Mouse (Mus musculus) left cerebral cortex, postnatal 10 days (tissue): ENCODE data around the gene Pdss2. TPM values are rescaled to one million over a fixed set of nuclear protein-coding genes. Genes with fewer than 3 reads are reported as not detected.

Experiments used
- DNase-seq, 2 experiments: peaks; one replicate each; pipeline ENCODE4 v3.0.0; 2021 to 2022; ENCODE audit warnings: low spot score in 2 of 2, mixed read lengths in 1 of 2; ENCODE audit errors: extremely low spot score in 1 of 2
- intact Hi-C: fragments of 180-260 bp; cut with DNase I; formaldehyde crosslinking; loops from one replicate; pipeline ENCODE4 v1.15.1; 2025
- total RNA-seq, 2 experiments: library from RNA; stranded (reverse); gene quantifications; 2 replicates each; pipeline ENCODE4 v1.2.3; 2021

The Pdss2 gene
- total RNA-seq, 2 experiments from 2014 or later = 20.2 to 20.4 TPM

DNA sequence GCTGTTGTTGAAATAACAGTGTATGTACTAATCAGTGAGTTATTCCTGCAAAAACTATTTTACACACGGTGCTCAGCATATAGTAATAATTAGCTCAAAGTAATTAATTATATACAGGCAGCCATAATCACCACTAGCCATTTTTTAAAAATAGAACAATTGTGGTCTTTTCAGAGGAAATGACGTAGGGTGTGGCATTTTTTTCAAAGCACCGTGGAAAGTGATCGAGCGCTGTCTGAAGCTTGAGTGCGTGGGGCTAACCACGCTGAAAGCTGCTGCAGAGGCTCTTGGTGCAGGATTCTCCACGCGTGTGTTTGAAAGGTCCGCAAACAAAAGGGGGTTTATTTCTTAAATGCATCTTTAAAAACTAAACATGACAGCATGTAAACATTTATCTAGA is 118.5 kb downstream of the Pdss2 start:
- DNase-seq = no peak
- intact Hi-C loops = no loop called here

DNA sequence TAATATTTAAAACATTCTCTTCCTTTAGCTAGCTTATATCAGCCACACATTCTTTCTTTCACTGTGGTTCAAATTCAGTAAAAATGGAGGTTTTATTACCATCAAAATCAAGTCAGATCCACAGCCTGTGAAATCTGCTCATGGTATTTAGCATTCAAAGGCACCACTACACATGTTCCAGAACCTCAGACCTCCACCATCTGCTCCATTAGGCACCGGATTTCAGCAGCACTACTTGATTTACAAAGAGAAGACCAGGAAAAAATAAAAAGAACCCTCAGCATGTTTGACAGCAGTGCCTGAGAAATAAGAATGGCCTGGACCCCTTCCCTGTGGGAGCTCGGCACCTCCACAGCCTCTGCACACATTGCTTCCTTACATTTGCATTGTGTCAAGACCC is 128.4 kb downstream of the Pdss2 start:
- intact Hi-C loops = no loop called here
- DNase-seq = no peak

DNA sequence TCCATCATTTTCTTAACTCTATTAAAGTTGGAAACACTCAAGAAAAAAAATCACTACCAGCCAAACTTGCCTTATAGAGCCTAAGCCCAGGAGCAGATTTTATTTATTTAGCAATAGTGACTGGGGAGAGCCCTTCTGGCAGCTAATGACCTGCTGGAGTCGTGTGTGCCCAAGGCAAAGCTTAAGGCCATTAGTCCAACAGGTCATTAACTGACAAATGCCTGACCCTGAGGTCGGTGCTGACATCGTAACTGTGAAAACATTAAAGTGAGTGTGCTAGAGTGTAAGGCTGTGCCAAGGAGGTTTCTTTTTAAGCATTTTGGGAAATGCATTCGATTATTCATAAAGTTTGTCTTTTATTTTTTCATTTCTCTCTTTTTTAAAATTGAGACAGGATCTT is 136.6 kb downstream of the Pdss2 start:
- DNase-seq = no peak
- intact Hi-C loops = no loop called here

DNA sequence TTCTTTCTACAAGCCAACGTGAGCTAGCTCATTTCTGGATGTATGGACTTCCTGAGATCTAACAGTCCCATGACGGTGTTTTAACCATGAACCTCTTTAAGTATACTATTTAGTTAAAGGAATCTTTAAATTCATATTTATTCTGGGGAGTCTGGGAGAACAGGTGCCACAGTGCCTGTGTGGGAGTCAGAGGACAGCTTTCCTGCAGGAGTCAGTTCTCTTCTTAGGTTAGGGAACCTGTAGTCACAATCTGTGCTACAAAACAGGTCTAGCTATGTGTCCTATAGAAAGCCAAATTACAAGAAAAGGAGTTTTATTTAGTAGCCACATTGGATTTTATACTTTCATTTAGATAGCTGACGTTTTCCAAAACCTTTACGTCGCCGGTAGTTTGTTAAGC is 141.7 kb downstream of the Pdss2 start:
- intact Hi-C loops = no loop called here
- no peak for DNase-seq

DNA sequence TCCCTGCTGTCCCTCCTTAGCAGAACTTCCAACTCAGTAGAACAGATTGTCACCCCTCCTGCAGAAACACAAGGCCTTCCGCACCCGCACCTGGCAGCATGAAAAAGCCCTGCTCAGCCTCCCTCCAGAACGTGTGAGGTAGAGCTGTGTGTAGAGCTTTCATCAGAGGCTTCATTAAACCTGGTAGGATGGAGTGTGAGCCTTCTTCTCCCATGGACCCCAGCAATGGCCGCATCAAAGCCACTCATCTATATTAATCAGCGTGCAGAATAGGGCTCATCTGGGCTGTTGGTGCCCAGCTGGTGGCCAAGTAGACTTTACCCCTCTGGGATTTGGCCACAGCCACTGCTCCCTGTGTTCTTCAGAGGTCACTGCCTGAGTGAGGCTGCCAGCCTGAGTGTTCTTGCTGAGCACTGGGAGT is 142.2 kb downstream of the Pdss2 start:
- no peak for DNase-seq
- intact Hi-C loops = no loop called here

DNA sequence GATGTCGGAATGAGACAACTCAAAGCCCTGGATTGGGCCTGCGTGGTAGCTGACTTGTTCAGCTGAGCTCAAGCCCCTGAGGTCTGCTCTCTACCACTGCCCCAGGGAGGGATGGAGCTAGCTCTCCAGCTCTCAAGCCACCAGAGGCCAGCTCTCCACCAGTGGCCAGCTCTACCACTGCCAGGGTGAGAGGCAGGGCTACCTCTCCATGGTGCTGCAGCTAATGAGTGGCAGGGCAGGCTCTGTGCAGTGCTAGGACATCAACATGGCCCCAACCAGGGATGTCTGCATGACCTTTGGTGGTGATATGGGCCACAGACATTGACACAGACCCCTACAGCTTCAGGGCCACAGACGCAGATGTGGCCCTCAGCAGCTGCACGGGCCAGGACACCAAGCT is 144.6 kb downstream of the Pdss2 start:
- intact Hi-C loops = no loop called here
- no peak for DNase-seq

DNA sequence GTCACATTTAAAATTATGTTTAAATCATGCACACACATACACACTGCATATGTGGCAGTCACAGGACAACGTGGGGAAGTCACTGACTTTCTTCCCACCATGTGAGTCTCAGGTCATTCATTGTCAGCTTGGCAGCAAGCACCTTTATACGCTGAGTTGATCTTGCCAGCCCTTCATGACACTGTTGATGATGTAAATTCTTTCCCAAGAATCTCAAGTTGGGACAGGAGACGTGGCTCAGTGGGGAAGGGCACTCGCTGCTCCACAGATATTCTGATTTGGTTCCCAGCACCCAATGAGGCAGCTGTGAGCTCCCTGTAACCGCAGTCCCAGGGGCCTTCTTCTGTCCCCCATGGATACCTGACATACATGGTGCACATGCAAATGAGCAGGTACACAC is 147.3 kb downstream of the Pdss2 start:
- DNase-seq = no peak

DNA sequence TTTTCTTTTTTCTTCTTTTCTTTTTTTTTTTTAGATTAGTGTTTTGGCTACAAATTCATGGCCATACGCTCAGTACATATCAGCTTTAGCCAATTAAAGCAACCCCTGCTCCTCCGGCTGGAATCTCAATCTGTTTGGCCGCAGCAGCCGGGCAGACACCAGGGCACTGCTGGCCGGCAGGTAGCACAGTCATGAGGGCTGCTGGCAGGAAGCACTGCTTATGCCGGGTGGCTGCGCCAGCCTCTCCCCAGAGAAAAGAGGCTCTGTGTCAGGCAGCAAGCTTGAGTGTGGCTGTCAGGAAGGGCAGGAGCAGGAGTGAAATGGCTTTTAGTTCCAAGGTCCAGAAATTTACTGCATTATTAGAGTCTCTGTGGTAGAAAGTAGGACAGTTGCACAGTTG is 151.0 kb downstream of the Pdss2 start:
- intact Hi-C loops = no loop called here
- peak in 1 of 2 experiments; percentile 15 for DNase-seq

More for the DNA sequence above, 147.3 kb downstream of the Pdss2 start:
- intact Hi-C loops = no loop called here

DNA sequence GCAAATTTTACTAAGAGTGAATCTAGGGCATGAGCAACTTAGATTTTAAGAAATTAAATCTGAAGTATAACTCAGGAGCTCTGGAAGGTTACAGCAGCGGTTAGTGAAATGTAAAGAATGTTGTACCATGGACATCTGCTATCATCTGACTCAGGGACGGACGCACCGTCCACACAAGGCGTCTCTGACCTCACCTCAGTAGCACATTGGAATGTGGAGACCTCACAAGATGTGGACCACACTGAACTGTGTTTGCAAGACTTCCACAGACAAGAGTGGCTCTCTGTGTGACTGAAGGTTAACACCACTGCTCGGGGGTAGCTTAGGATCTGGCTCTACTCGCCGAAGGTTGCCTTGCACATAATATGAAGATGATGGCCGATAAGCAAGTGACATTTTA is 151.7 kb downstream of the Pdss2 start:
- no peak for DNase-seq
- intact Hi-C loops = no loop called here

DNA sequence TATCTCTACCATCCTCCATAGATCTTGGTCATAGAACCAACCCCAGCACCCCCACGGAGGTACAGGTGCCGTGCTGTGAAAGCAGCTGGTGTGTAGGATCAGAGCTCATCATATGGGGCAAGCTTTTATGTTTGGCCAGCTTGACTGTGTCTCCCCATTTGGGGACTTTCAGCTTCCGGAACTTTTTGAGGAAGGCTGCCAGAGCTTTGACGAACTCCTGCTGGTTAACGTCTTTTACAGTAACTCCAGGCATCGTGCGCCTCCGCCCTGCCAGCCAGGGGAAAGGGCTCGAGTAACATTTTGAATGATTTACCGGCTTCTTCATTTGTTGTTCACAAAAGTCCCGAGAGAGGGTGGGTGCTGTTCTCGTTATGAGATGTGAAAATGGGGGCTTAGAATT is 152.4 kb downstream of the Pdss2 start:
- DNase-seq = no peak
- intact Hi-C loops = no loop called here

DNA sequence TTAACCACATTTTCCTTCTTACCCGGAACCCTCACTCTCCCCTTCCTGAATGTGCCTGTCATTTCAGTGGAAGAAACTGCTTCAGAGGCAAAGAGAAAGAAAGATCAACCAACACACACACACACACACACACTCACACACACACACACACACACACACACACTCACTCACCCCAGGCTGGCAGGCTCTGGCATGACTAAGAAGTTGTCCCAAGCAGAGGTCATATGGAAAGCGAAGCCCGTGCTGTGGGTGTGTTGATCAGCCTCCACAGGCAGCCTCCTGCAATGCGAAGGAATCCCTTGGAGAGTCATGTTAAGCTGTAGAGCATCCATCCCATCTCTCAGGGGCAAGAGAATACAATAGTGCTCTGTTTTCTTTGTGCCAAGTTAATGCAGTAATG is 154.0 kb downstream of the Pdss2 start:
- no peak for DNase-seq
- intact Hi-C loops = no loop called here

DNA sequence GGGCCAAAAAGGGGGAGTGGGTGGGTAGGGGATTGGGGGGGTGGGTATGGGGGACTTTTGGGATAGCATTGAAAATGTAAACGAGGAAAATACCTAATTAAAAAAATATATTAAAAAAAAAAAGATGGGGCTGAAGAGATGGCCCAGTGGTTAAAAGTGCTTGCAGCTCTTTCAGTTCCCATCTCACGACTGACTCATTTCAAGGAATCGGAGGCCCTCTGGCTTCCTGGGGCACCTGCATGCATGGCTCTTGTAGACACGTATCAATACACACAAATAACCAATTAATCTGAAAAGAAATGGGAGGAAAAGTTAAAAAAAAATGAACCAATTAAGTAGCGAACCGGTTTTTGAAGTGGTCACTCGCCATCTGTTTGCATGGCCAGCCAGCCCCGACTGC is 155.5 kb downstream of the Pdss2 start:
- no peak for DNase-seq
- intact Hi-C loops = no loop called here

DNA sequence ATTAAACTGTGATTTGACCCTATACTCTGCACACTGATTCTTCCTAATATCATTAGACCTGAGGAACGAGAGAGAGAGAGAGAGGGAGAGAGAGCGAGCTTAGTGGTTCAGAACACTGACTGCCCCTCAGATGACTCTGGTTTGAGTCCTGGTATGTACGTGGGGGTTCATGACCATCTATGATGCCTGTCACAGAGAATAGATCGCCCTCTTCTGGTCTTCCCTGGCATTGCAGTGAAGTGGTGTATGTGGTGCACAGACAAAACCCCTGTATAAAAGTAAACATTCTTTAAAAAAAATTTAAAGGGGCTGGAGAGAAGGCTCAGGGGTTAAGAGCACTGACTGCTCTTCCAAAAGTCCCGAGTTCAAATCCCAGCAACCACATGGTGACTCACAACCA is 157.0 kb downstream of the Pdss2 start:
- no peak for DNase-seq
- intact Hi-C loops = no loop called here

DNA sequence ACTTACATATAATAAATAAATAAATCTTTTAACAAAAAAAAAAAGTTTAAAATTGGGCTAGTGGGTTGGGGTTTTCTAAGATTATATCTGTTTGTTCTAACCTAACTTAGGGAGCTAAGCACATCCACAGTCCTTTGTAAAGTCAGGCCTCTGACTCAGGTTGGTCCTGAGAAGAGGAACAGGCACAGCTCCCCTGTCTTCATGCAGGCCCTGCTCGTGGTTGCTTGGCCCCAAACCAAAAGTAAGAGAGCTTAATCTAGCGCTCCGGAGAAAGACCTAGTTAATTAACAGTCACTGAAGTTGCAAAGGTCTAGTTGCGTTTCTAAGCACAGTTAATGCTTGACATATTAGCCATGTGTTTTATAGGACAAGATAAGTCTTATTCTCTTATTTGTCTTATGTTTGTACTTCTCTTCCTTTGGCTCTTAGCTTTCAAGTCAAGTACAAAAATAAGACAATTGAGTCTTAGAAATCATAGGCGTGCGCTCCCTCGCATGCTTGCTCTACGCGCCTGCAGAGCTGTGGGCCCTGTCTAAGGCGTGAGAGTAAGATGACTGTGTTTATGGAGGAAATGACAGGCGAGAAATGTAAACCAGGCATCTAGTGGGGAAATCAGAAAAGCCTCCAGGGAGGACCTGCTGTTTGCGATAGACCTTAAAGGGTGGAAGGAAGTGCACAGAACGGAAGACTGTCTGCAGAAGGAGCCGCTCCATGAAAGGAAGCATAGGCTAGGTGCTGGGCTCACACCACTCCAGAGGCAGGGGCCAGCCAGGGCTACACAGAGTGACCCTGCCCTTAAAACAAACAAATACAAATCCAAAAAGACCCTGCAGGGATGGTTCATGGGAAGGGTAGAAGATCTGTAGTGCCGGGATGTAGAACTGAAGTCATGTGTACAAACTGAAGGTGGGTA is 157.7 kb downstream of the Pdss2 start:
- intact Hi-C loops = no loop called here
- no peak for DNase-seq

DNA sequence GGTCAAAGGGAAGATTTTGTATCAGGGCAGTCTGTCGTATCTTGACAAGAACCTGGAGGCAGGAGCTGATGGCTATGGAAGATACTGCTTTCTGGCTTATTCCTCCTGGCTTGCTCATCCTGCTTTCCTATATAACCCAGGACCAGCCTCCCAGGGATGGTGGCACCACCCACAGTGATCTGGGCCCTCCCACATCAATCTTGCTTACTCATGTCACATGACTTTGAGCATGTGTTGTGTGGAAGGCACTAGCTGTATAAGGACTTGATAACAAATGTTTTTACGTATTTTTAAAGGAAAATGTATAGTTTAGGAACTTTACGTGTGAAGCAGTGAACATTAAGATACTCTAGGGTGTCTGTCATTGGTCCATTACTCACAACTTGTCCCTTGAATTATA is 161.4 kb downstream of the Pdss2 start:
- intact Hi-C loops = no loop called here
- DNase-seq = no peak

DNA sequence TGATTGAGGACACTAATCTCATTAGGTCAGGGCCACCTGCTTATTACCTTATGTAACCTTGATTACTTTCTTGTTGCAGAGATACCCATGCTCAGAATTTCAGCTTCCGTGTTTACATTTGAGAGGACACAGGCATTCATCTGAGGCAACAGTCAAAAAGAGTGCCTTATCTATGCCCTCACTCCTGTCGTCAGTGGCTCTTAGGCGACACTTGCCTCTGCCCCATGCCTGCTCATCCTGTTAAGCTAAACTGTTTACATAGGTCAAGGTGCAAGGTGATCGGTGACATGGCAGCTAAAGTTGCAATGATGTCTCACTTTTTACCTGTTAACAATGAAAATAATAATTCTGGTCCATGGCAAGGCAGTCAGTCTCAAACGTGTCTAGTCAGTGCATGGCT is 163.3 kb downstream of the Pdss2 start:
- intact Hi-C loops = no loop called here
- no peak for DNase-seq

DNA sequence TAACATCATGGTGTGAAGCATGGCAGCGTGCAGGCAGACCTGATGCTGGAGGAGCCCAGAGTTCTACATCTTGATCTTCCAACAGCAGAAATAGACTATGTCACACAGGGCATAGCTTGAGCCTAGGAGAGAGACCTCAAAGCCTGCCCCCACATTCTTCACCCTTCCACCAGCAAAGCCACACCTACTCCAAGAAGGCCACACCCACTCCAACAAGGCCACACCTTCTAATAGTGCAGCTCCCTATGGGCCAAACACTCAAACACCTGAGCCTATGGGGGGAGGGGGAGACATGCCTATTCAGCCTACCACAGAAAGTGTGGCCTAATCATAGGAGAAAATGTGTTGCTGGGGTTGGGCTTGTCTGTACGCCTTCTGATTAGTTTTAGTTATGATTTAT is 171.6 kb downstream of the Pdss2 start:
- DNase-seq = no peak
- intact Hi-C loops = no loop called here

DNA sequence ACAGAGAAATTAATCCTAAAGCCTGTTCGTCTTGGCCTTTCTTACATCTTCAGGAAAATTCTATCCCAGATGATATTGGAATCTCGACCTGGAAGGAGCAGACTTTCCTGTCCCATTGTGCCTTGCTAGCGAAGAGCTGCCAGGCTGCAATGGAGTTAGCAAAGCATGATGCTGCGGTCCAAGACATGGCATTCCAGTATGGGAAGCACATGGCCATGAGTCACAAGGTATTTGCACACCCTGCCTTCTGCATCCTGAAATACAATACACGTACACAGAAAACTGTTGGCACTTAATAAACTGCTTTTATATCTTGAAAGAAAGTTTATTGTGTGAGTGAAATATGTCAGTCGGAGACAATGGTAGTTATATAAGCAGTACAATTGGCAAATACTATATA is 172.5 kb downstream of the Pdss2 start:
- intact Hi-C loops = no loop called here
- DNase-seq = no peak

DNA sequence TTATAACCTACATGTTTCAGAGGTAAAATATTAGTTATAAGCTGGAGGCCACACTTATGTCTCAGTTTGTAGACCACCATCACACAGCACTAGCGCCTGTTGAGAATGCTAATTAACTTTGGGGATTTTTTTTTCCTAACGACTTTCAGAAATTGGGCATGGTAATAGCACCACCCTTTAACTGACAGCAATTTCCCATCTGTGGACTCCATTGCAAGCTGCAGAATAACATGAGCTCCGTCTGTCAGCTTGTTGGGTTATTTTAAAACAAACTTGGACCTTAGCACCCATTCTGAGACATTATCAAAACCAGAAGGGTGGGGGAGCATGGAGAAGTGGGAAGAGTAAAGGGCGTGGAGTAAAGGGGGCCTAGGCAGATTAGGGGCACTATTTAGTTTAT is 174.5 kb downstream of the Pdss2 start:
- intact Hi-C loops = no loop called here
- DNase-seq = no peak

DNA sequence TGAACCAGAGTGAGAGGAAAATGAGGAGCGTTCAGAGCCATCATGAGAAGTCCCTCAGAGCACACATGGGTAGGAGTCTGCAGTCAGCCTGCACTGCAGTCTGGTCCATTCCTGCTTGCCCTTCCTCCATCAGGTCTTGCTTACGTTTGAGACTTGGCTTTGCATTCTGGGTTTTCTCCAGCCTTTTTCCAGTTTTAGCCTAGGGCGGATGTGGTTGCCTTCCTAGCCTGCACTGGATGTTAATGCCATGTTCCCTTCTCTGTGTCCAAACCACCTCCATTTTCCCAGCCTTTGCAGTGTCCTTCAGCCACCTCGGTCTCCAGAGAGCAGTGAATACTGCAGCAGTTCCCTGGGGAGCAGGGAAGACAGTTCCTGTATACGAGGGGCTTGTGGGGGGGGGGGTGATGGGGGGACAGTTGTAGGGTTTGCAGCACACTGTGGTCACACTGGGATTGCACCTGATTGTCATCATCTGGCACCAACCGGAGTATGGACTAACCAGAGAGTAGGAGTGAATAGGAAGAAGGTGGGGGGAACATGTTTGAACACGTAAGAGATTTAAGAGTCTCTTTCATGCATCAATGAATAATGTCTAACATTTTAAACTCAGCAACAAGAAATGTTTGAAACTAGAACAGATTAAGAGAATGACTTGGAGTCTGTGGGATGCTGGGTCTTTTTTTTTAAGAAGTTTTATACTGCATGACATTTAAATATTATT is 178.5 kb downstream of the Pdss2 start:
- DNase-seq = no peak
- intact Hi-C loops = loop anchor here (5.0 kb wide), 1 partner anchor 43 kb away; no protein-coding TSS in a partner anchor
